Mouse (Mus musculus) left cerebral cortex, postnatal 4 days (tissue): ENCODE data around the gene Ccdc106. TPM values are rescaled to one million over a fixed set of nuclear protein-coding genes. Genes with fewer than 3 reads are reported as not detected.
A peak's percentile ranks its signal among the peaks of the same experiment; 100 is the strongest.
"Not testable (repeated sequence)": the region's sequence is repeated elsewhere in the genome, so short reads cannot be mapped to it uniquely, and the experiment has no call there.

Experiments
- DNase-seq: peaks from one replicate; pipeline ENCODE4 v3.0.0-alpha.2; 2022
- intact Hi-C: fragments of 180-260 bp; cut with DNase I; formaldehyde crosslinking; loops from one replicate; pipeline ENCODE4 v1.15.1; 2025
- total RNA-seq, 2 experiments: library from RNA; stranded (reverse); gene quantifications; 2 replicates each; pipeline ENCODE4 v1.2.3; 2021

Ccdc106 gene
- total RNA-seq, 2 experiments from 2014 or later, result 50.4 to 61.6 TPM

DNA sequence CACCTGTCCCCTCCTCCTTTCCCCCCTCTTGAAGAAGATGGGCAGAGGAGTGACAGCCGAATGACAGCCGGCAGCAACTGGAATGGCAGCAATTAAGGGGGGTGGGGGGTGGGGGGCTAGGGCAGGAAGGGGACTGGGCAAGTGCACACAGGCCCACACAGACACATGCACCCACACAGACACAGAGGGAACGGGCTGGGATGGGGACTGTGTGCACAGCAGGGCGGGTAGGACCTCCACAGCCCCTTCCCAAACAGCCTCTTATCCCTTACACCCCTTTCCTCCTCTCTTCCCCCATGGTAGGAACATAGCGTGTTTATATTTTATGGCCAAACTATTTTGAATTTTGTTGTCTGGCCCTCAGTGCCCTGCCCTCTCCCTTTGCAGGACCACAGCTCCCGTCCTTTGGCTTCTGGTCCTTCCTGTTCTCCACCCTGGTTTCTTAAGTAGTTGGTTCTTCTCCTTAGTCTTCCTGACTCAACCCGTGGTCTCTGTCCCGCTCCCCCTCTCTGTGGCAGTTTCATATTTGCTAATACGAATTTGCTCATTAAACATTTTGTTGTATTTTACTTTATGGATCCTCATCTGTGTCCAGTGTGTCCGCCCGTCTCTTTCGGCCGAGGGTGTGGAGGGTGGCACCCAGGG lies 59.1 kb downstream of the Ccdc106 start:
- DNase-seq, intact Hi-C loops: not testable (repeated sequence)

DNA sequence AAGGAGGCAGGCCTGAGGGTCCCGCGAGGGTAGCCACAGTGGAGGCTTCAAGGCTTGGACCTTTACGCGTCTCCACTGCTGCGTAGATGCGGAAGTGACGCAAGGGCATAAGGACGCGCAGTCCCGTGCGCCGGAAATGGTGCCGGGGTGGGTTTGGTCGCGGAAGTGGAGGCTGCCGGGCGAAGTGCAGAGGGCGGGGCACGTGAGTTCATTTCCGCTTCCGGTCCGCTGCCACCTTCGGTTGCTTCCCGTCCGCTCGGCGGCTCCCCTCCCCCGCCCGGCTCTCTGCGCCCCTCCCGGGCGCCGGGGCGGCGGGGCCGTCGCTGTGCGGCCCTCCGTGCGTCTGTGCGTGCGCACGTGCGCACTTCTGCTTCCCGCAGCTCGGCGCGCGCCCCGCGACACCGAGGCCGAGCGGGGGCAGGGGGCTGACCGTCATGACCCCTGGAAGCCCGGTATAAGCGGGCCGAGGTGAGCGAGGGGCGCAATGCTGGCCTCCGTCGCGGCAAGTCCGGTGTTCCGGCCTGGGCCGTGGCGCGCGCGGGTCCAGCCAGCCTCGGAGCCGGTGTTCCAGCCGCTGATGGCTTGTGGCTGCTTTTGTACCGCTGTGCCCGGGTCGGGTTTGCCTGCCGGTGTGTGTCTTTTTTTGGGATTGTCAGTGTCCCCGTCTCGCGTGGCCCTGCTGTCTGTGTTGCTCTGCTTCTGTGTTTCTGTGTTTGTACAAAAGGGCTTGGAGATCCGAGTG lies 59.8 kb downstream of the Ccdc106 start, which contains the start of gene Epn1:
Epn1 (plus strand) TSS at position 226 of the 742 bp plus-strand sequence.
- intact Hi-C loops, result no loop called here

DNA sequence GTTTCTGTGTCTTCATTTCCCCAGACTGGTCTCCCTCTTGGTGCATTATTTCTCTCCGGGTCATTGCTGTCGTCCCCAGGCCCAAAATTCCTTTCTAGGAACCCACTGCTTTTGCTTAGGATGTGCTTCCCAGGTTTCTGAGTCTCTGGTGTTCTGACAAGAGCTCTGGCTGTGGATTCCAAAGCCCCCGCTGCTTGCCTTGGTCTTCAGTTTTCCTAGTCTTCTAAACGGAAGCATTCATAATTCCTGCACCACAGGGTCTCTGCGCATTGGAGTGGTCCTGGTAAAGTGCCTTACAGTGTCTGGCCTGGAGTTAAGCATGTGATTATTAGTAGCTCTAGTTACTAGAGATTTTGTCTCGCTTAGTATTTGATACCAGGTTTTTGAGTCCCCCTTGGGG lies 60.5 kb downstream of the Ccdc106 start:
- no peak for DNase-seq
- intact Hi-C loops, result no loop called here

More for the DNA sequence above, 59.8 kb downstream of the Ccdc106 start, which contains the start of gene Epn1:
- peak; percentile 97 for DNase-seq

DNA sequence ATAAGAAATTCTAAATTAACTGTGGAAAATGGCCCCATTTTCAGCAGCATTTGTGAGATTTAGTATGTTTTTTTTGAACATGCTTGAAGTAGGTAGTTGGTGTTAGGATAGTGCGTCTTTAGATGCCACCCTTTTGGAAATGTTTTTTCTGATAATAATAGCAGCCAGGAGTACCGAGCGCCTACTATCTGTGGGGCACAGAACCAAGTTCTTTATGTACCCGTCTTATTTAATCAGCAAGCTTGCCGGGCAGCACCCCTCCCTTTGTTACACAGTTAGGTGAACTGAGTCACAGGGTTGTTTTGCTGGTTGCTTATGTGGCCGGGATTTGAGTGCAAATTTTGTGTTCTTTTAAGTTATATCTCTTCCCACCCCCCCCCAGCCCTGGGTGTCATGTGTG lies 60.9 kb downstream of the Ccdc106 start:
- intact Hi-C loops, result no loop called here
- DNase-seq, result no peak

DNA sequence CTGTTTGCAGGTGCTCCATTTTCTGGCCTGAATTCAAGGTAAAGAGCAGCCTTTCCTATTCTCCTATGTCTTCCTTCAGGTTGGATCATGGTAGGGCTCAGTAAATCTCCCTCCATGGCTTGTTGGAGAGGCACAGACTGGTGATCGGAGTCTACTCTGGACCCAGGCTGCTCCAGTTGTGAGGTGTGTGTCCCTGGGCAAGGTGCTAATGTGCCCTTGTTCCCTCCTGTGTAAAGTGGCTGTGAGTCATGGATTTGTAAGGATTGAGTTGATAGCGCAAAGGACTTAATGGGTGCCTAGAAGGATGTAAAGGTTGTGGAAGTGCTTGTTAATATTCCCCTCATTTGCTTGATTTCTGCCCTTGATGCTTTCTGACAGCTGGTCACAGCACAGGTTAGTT lies 61.6 kb downstream of the Ccdc106 start:
- DNase-seq, result no peak
- intact Hi-C loops, result no loop called here

DNA sequence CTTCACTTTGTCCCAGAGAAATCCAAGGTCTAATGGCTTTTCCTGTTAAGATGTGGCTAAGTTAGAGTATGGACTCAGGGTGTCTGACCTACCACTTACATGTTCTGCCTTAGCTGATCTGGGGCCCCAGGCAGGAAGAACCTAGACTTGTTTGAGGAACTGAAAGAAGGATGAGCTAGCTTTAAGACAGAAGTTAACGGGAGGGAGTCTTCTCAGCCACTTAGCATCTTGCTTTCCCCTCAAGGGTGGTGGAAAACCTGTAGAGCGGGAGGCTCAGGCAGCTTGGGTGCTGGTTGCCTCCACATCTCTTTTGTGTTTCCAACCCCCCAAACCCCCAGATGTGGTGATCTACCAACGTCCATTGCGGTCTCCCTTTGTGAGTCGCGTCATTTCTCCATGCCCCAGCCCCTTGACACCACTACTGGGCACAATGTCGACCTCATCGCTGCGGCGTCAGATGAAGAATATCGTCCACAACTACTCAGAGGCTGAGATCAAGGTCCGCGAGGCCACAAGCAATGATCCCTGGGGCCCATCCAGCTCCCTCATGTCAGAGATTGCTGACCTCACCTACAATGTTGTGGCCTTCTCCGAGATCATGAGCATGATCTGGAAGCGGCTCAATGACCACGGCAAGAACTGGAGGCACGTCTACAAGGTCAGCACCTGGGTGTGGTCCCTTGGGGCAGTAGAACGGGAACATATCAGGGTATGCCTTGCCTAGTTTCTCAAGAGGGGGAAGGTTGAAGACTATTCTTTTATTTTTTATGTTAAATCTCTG lies 63.2 kb downstream of the Ccdc106 start:
- intact Hi-C loops, result no loop called here
- DNase-seq, result no peak

DNA sequence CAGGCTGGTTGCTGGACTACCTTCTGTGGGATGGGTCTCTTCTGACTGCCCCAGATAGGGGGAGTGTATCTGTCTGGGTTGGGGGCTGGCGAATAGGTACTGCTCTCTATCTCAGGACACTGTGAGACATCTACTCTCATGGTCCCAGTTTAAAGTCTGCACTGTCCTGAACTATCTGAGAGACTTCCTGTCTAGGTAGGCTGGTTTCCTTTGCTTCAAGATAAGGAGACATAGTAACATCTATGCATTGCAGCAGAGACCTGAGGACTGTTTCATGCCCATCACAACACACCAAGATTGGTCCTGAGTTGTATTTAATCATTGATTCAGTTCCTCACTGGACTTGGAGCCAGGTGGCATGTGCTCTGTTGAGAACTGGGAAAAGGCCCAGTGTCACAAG lies 65.2 kb downstream of the Ccdc106 start:
- intact Hi-C loops, result no loop called here
- no peak for DNase-seq

DNA sequence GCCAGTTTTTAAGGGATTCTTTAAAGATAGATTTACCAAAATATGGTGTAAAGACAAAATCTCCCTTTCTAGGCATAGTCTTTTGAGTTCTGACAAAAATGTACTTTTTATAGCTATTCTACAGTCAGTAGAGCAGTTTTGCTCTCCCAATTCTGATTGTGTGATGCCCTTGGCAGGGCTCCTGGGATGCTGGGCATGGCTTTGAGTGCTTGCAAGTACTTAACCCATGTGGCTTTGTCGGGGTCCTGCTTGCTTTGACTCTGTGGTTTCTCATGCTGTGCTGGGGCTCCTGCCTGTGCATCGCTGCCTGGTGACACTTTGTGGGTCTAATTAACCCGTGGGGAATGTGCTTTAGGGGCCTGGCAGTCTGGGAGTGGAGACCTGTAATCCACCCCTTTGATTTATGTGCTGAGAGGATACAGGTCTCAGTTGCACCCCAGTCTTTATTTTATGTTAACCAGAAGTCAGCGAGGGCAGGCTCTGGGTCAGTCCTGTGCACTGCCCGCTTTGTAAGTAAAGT lies 66.6 kb downstream of the Ccdc106 start:
- DNase-seq, result no peak
- intact Hi-C loops, result no loop called here

DNA sequence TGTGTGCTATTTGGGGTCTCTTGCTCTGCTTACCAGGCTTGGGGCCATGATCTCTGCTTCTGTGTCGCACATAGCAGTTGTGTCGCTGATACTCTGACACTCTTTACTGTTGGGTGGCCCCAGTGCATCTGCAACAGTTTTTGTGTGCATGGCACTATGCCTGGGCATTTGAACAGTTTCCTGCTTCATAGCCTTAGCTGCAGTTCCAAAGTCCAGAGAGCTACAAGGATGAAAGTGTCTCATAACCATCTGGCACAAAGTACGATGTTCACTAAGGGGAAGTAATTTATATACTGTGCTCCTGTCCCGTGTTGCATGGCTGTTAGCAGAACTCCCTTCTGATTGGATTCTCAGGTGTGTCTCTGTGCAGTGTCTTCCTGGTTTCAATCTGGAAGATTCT lies 67.5 kb downstream of the Ccdc106 start:
- intact Hi-C loops, result no loop called here
- DNase-seq, result no peak

DNA sequence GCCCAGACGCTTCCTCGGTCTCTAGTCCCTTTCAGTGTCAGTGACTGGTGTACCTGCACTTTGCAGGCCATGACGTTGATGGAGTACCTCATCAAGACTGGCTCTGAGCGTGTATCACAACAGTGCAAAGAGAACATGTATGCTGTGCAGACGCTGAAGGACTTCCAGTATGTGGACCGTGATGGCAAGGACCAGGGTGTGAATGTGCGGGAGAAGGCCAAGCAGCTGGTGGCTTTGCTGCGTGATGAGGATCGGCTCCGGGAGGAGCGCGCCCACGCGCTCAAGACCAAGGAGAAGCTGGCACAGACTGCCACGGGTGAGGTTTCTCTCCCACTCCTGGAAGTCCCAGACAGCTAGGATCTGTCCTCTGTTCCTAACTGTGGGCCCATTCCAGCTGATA lies 69.5 kb downstream of the Ccdc106 start:
- intact Hi-C loops, result no loop called here
- DNase-seq, result no peak

DNA sequence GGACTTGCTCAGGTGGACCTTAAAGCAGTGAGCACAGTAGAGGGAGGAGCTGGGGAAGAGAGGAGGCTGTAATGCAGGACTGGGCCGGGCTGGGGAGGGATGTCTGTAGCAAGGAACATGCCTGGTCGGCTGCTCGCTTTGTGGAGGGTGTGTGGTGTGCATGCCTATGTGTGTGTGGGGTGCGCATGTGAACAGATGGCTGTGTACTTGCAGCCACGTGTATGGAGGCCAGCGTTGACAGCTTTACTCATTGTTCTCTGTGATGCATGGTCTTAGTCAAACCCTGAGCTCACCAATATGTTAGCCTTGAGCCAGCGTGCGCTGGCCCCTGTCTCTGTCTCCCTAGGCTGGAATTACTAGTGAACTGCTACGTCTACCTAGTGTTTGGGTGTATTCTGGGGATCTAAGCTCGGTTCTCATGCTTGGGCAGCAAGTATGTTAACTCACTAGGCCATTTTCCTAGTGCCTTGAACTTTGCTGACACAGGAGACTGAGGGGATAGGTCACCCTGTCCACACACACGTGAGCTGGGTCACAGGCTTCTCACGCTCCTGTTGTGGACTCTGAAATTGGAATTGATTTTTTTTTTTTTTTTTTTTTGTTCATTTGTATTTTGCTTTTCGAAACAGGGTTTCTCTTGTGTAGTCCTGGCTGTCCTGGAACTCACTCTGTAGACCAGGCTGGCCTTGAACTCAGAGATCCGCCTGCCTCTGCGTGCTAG lies 70.8 kb downstream of the Ccdc106 start:
- intact Hi-C loops, result no loop called here
- DNase-seq, result no peak

DNA sequence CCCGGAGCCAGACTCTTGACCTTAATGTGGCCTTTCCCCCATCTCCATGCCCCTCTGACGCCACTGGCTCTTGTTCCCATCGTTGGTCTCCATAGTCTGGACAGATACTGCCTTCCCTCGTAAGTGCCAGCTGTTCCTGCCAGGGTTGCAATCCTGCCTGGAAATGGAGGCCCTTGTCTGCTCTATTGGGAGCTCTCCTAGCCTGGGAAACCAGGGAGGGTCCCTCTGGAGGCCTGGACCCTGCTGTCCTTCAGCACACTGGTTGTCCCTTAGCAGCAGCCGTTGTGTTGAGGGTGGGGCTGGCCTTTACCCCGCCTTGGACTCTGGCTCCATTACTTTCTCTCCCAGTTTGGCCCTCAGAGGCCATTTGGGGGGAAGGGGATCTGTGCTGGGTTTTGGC lies 72.0 kb downstream of the Ccdc106 start:
- intact Hi-C loops, result no loop called here
- DNase-seq, result no peak

DNA sequence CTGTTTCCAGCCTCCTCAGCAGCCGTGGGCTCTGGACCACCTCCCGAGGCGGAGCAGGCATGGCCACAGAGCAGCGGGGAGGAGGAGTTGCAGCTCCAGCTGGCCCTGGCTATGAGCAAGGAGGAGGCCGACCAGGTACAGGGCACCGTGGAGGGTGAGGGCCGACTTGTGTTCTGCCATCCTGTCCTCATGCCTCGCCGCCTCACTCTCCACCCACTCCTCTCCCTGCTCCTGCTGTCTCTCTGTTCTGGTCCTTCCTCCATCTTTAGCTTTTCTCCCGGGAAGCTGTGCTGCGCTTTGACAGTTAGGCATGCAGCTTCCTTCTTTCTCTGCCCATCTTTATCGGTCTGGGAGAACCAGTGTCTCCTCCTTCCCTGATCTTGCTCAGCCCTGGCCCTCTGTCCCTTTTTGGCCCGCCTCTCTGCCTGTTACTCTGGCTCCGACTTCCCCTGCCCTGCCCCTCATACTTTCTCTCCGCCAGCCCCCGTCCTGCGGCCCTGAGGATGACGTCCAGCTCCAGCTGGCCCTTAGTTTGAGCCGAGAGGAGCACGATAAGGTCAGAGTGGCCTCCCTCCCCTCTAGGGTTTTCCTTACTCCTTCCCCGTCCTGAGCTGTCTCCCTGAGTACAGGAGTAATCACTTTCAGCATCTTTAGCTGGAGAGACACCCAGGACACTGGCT lies 72.6 kb downstream of the Ccdc106 start:
- no peak for DNase-seq
- intact Hi-C loops, result no loop called here

DNA sequence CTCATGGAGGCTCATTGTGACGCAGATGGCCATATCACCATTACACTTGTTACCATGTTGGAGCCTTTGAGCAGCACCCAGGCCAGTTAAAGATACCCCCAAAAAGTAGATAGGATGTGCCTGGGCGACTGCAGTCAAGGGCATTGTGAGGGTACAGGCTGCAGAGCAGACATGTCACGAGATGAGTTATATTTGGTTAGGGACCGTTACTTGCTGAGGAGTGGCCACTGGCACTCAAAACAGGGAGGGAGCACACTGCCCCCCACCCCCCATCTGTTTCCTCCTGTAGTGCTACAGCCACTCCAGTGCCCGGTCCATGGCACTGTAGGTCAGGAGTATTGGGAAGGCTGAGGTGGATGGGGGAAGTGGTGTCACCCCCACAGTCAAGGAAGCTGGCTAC lies 78.4 kb downstream of the Ccdc106 start:
- intact Hi-C loops, result no loop called here
- DNase-seq, result no peak

DNA sequence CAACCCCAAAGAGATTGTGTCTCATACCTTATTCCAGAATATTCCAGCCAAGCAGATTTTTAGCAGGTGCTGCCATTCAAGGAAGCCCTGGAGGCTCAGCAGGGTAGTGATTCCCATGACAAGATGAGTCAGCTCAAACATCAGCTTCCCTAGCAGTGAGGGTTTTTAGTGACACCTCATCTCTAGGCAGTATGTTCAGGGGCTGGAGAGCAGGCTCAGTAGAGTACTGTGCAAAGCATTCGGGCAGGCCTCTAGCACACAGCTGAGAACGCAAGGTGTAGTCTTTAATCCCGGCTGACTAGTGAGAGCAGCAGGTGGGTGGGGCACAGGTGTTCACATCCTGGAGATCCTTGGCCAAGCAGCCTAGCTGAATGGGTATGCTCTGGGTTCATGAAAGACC lies 79.4 kb downstream of the Ccdc106 start:
- no peak for DNase-seq
- intact Hi-C loops, result no loop called here

DNA sequence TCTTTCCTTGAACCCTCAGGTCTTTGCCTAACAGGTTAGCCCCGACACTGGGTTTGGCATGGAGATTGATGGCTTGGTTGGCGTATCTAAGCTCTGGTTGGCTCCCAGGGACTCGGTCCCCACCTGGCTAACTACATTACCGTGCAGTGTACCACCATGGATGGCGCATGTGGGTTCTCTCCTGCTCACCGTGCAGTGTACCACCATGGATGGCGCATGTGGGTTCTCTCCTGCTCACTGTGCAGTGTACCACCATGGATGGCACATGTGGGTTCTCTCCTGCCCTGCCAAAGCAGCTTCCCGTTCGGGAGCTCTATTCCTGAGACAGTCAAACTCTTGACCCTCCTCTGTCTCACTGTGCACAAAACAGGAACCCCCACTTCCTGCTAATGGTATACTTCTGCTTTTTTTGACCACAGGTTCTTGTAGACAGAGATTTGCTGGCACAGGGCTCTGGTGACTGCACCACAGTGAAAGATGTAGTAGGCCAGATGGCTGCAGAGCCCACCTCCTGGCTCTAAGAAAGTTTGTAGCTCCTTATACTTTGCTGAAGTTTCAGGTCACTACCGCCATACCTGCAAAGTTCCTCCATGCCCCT lies 80.8 kb downstream of the Ccdc106 start:
- DNase-seq, result no peak
- intact Hi-C loops, result no loop called here

DNA sequence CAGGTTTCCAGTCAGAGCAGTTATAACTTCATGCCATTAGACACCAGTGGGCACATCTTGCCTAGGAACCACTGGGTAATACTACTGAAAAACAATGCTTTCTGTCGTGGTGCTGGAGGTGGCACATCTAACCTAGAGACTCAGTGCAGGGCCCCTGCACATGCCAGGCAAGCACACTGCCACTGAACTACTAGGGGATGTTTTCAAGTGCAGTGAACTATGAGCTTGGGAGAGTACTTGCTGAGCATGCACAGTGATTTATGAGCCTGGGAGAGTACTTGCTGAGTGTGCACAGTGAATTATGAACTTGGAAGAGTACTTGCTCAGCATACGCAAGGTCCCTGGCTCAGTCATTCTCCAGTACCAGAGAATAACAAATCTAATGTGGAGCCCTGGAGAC lies 82.2 kb downstream of the Ccdc106 start:
- intact Hi-C loops, result no loop called here
- DNase-seq, result no peak

DNA sequence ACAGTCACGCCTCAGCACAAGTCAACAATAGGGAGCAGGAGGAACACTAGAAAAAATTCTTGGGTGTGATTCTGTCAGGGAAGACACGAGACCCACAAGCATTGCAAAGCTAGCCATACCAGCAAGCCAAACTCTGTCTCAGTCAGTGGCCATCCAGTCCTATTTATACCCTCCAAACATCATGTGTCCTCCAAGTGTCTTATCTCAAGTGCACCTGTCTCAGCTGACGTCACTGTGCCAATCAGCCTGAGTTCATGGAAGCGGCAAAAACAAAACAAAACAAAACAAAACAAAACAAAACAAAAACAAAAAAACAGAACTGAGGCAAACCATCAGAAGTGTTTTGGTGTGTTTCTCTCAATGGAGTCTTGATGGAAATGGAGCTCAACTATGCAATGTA lies 87.9 kb downstream of the Ccdc106 start:
- no peak for DNase-seq
- intact Hi-C loops, result no loop called here

DNA sequence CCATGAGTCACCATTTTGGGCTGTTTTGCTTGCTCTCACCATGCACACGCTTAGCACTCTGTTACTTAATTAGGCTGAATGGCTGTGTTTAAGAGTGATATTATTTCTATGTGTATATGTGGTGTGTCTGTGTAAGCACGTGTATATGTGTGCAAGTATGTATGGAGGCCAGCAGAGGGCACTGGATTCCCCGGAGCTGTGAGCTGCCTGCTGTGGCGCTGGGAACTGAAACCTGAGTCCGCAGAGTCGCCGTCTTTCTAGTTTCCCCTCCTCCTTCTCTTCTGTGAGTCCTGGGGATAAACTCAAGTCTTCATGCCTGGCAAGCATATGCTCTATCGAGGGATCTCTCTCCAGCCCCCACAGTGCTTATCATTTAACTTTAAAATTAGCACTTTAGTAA lies 88.9 kb downstream of the Ccdc106 start:
- intact Hi-C loops, result no loop called here
- DNase-seq, result no peak
